Mouse (Mus musculus) megakaryocyte-erythroid progenitor cell, adult 5-6 weeks (primary cell): ENCODE data around the gene Triml2. TPM values are rescaled to one million over a fixed set of nuclear protein-coding genes. Genes with fewer than 3 reads are reported as not detected.

Experiments used
- ATAC-seq: replicated peaks from 2 replicates; pipeline ENCODE4 v1.8.0; 2016; ENCODE audit warnings: mild to moderate bottlenecking, inconsistent platforms; ENCODE audit not compliant: severe bottlenecking, poor library complexity, low FRiP score, low TSS enrichment
- total RNA-seq, 2 experiments: library from RNA; stranded (forward) in 1 of 2; stranded (reverse) in 1 of 2; fragments of 200-1000, 215-1000 nt in 1 of 2; fragments of >200 nt in 1 of 2; fragmentation: Nextera tagmentation in 1 of 2; gene quantifications; 2 replicates each; pipeline ENCODE4 v1.2.3; 2014 to 2017

Gene Triml2
- total RNA-seq (2014; fragmentation: Nextera tagmentation) (not detected in 2 replicates), total RNA-seq (2017) (not detected in 2 replicates)

GRCm38 (mm10) chr8:43180054-43180690, at the start of gene Triml2:
Triml2 (plus strand) TSS chr8:43180541.
- no peak for ATAC-seq

GRCm38 (mm10) chr8:43141386-43141785, 39.0 kb upstream of the Triml2 start, which contains the start of gene Triml1:
Triml1 (minus strand) TSS chr8:43141486.
- no peak for ATAC-seq

GRCm38 (mm10) chr8:43149307-43149706, 31.0 kb upstream of the Triml2 start:
- no peak for ATAC-seq

GRCm38 (mm10) chr8:43163255-43163654, 17.1 kb upstream of the Triml2 start:
- ATAC-seq = no peak

- no peak for ATAC-seq
These were observed 15.9 kb upstream of the Triml2 start for GRCm38 (mm10) chr8:43164453-43164852.

- ATAC-seq = no peak
These were observed 12.3 kb upstream of the Triml2 start for GRCm38 (mm10) chr8:43168083-43168482.

GRCm38 (mm10) chr8:43169249-43169755, 11.0 kb upstream of the Triml2 start:
- no peak for ATAC-seq

GRCm38 (mm10) chr8:43176766-43177486, 3.4 kb upstream of the Triml2 start:
- no peak for ATAC-seq

GRCm38 (mm10) chr8:43178263-43178662, 2.1 kb upstream of the Triml2 start:
- no peak for ATAC-seq

- ATAC-seq = no peak
These were observed 1.2 kb upstream of the Triml2 start for GRCm38 (mm10) chr8:43179189-43179588.

GRCm38 (mm10) chr8:43182281-43182680, 1.9 kb downstream of the Triml2 start:
- ATAC-seq = no peak

- ATAC-seq = no peak
These were observed 35.2 kb downstream of the Triml2 start for GRCm38 (mm10) chr8:43215554-43215953.

- ATAC-seq = no peak
These were observed 63.0 kb downstream of the Triml2 start for GRCm38 (mm10) chr8:43243326-43243725.

Other genes with a start within 250 kb of the Triml2 start
- gene Triml1, start 39.1 kb upstream of the Triml2 start, total RNA-seq (2014; fragmentation: Nextera tagmentation) = not detected in 2 replicates
- not detected in 2 replicates for gene Triml1, start 39.1 kb upstream of the Triml2 start, total RNA-seq (2017)
- not detected in 2 replicates for gene Zfp42, start 126.4 kb downstream of the Triml2 start, total RNA-seq (2014; fragmentation: Nextera tagmentation)
- gene Zfp42, start 126.4 kb downstream of the Triml2 start, total RNA-seq (2017) = not detected in 2 replicates